Mouse (Mus musculus) left cerebral cortex, postnatal 25 days (tissue): Measurements from ENCODE around the gene Chst8. TPM values are rescaled to one million over a fixed set of nuclear protein-coding genes. Genes with fewer than 3 reads are reported as not detected.

Experiments
- DNase-seq, 2 experiments: peaks; one replicate each; pipeline ENCODE4 v3.0.0; 2022; ENCODE audit warnings: low spot score in 2 of 2, mixed read lengths in 1 of 2
- intact Hi-C: fragments of 180-260 bp; cut with DNase I; formaldehyde crosslinking; loops from one replicate; pipeline ENCODE4 v1.15.1; 2025
- total RNA-seq, 2 experiments: library from RNA; stranded (reverse); gene quantifications; 2 replicates each; pipeline ENCODE4 v1.2.3; 2021

The Chst8 gene
- 10 to 100 TPM; 15.7 to 27.5 TPM for total RNA-seq

- intact Hi-C loops, result loop anchor here (2.0 to 5.0 kb wide), 3 partner anchors 34 to 360 kb away; partner anchors contain the start of gene Pepd
- peak; percentile 75 for DNase-seq
Measured at GRCm38 (mm10) chr7:34812531-34813111, at the start of gene Chst8. TSS of gene Chst8 (minus strand) at chr7:34812711.

DNA sequence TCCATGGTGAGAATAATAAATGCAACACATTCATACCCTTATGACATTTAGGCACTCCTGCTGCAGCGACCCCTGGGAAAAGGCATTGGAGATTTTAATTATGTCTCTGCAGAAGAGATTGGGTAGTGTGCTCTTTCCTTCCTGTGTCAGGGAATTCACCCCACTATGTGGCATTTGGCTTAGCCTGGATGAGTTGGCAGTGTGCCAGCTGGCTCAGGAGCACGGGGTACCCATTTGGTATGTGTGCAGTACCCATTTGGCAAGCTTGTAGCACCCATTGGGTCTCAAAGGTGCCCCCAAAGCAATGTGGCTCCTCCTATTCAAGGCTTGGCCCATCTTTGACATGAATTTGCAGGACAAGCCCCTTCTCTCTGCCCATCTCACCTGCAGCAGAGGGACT lies 45.8 kb upstream of the Chst8 start:
- DNase-seq, result no peak
- intact Hi-C loops, result no loop called here

- intact Hi-C loops, result no loop called here
- no peak for DNase-seq
Measured at GRCm38 (mm10) chr7:34854781-34855352, 42.4 kb upstream of the Chst8 start.

DNA sequence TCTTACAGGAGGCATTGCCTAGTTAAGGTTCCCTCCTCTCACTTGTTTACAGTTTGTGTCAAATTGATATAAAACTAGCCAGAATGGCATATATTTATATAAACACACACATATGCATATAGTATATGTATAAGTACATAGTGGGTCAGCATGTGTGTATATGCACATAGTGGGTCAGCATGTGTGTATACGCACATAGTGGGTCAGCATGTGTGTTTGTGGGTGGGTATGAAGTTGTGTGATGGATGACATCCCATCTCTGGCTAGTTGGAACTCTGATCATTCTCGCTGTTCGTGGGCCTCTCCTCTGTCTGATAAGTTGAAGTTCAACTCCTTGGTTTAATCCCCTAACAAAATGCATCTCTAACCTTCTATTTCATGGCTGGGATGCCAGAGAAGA lies 40.9 kb upstream of the Chst8 start:
- intact Hi-C loops, result no loop called here
- DNase-seq, result no peak

DNA sequence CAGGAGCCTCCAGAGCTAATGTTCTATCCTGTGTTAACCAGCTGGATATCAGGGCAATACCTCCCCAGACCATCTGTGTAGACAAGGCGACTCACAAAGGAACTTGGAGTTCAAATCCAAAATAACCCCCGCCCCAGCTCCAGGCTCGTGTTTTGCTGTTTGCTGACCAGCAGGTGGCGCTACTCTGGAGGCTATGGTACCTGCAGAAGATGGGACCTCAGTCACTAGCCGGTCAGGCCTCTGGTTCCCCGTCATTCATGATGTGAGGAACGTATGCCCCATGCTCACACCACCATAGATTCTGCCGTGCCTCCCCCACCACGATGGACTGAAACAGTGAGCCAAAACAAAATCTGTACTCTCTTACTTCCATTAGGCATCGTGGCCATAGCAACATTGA lies 37.1 kb upstream of the Chst8 start:
- intact Hi-C loops, result no loop called here
- DNase-seq, result no peak

GRCm38 (mm10) chr7:34848811-34849210 lies 36.3 kb upstream of the Chst8 start:
- intact Hi-C loops, result no loop called here
- no peak for DNase-seq

GRCm38 (mm10) chr7:34847900-34848299 lies 35.4 kb upstream of the Chst8 start:
- no peak for DNase-seq
- intact Hi-C loops, result no loop called here

DNA sequence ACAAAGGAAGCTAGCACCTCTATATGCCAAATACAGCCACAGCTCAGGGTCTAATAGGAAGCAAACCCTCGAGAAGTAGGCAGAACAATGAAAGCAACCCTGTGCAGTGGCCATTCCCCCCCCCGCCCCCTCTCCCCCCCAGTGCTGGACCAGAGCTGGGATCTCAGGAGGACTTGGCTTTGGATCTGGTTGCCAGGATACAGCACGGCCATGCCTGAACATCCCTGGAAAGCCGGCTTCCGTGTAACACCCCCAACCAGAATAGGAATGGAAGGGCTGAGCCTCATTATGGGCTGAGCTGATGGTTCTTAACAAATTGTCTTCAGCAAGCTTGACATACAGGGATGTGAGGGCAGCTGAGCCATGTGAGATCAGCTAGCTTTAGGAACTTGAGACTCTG lies 34.9 kb upstream of the Chst8 start:
- no peak for DNase-seq
- intact Hi-C loops, result no loop called here

DNA sequence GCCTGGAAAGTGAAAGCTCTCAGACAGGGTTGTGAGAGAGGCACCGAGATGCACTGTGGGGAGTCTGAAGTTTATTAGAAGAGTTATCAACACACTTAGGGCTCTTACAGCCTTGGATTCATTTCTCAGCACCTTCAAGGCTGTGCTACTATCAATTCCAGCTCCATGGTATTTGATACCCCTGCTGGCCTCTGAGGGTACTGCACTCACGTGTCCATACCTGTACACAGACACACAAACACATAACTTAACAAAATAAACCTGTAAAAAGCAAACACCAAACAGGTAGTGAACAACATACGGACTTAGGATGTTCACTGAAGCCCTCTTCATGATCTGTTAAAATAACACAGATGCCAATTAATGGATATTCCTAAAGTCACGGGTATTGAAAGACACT lies 26.2 kb upstream of the Chst8 start:
- intact Hi-C loops, result no loop called here

DNA sequence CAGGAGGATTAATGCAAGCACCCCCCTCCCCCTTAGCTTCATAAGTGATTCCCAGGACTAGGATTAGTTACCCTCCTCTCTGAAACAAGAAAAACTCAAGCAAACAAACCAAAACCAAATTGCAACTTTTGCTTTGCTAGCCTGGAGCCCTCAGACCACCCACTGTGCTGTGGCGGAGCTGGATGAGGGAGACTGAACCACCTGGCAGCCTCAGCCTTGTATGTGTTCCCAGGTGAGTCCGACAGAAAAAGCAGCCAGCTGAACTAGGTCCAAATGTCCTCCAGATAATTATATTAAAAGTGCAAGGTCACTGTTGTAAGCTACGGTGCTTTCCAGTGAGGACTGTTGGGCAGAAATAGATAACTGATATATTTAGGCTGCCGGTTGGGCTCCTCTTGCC lies 25.7 kb upstream of the Chst8 start:
- DNase-seq, result no peak
- intact Hi-C loops, result no loop called here

More for the DNA sequence above, 26.2 kb upstream of the Chst8 start:
- no peak for DNase-seq

- intact Hi-C loops, result loop anchor here (10.0 kb wide), 1 partner anchor 422 kb away; no protein-coding TSS in a partner anchor
Measured at GRCm38 (mm10) chr7:34826255-34826909, 13.9 kb upstream of the Chst8 start.

DNA sequence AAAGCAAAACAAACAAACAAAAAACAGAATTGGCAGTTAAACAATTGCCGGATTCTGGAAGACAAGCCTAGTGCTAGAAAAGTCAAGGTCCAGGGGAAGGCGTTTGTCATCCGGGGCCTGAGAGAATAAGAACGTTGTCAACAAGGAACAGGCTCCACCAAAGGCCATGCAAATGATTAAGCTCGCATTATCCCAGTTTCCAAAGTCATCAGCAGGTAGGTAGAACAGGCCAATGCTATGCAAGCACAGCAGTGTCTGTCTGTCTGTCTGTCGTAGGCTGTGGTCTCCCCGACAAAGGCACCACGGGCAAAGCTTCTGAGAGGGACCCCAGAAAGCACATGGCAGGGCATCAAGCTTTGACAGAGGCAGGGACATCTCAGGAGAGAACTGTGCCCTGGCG lies 9.1 kb upstream of the Chst8 start:
- intact Hi-C loops, result loop anchor here (10.0 kb wide), 1 partner anchor 417 kb away; no protein-coding TSS in a partner anchor
- DNase-seq, result no peak

More at GRCm38 (mm10) chr7:34826255-34826909, 13.9 kb upstream of the Chst8 start:
- no peak for DNase-seq

DNA sequence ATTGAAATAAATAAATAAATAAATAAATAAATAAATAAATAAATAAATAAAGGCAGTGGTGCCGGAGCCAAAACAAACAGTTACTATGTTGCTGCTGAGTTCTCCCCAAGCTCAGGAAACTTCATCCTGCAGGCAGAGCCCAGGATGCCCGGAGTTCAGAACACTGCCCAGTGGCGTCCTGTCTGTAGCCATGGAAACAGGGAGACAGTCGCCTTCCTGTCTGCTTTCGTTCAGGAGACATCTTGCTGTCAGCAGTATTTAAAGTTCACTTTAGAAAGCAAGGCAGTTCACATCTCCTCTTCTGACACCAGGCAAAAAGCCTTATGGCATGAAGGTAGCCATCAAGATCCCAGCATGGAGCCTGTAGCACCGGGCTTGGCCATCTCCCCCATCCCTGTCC lies 8.0 kb upstream of the Chst8 start:
- peak in 1 of 2 experiments; percentile 21 for DNase-seq
- intact Hi-C loops, result loop anchor here (10.0 kb wide), 1 partner anchor 416 kb away; no protein-coding TSS in a partner anchor

DNA sequence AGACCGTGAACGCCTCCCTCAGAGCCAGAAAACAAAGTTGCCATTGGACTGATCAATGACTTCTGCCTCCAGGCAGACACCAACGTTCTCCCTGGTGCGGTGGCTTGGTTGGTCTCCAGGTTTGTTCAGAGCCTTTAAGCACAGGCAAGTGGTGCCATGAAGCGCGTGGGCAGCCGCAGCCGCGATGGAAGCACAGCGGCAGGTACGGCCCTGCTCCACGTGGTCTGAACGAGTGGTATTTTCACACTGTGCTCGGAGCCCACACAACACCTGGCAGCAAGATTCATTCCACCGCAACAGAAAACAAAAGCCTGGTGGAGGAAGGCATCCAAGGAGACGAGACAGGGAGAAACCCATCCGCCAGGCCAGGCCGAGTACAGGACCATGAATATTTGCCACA lies 7.3 kb upstream of the Chst8 start:
- intact Hi-C loops, result loop anchor here (10.0 kb wide), 1 partner anchor 415 kb away; no protein-coding TSS in a partner anchor
- DNase-seq, result peak; percentile 73 to 83

DNA sequence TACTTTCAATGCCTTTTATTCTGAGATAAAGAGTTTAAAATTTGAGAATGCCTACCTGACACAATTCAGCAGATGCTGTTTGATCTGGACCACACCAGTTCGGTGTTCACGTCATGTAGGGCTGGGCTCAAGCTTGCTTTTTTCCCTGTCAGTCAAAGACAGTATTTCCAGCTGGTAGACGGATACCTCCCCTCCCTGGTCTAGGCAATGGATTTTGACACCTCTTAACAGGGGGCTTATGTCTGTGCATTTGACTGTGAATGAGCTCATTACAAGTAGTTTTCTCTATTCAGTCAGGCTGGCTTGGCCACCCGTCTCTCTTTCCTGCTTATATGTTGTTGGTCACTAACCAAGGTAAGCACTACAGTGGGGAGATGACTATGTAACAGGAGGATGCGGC lies 6.1 kb upstream of the Chst8 start:
- no peak for DNase-seq
- intact Hi-C loops, result no loop called here

- intact Hi-C loops, result no loop called here
- no peak for DNase-seq
Measured at GRCm38 (mm10) chr7:34816981-34817380, 4.5 kb upstream of the Chst8 start.

DNA sequence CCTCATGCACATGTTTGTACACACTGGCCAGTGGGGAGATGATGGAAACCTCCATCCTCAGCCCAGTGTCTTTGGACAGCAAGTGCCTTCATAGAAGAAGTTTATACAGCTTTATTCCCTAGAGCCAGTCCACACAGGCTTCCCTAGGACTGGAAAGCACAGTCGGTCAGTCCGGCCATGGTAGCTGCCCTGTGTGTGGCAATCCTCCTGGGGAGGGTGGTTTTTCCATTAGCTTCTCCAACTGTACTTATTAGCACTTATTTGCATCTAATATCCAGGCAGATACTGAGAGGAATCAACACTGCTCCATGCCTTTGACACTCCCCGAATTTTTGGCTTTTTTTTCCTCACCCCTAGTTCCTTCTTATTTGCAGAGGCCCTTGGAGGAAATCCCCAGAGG lies 2.3 kb upstream of the Chst8 start:
- no peak for DNase-seq
- intact Hi-C loops, result loop anchor here (5.0 kb wide), 2 partner anchors 98 to 358 kb away; partner anchors contain the start of gene Pepd

DNA sequence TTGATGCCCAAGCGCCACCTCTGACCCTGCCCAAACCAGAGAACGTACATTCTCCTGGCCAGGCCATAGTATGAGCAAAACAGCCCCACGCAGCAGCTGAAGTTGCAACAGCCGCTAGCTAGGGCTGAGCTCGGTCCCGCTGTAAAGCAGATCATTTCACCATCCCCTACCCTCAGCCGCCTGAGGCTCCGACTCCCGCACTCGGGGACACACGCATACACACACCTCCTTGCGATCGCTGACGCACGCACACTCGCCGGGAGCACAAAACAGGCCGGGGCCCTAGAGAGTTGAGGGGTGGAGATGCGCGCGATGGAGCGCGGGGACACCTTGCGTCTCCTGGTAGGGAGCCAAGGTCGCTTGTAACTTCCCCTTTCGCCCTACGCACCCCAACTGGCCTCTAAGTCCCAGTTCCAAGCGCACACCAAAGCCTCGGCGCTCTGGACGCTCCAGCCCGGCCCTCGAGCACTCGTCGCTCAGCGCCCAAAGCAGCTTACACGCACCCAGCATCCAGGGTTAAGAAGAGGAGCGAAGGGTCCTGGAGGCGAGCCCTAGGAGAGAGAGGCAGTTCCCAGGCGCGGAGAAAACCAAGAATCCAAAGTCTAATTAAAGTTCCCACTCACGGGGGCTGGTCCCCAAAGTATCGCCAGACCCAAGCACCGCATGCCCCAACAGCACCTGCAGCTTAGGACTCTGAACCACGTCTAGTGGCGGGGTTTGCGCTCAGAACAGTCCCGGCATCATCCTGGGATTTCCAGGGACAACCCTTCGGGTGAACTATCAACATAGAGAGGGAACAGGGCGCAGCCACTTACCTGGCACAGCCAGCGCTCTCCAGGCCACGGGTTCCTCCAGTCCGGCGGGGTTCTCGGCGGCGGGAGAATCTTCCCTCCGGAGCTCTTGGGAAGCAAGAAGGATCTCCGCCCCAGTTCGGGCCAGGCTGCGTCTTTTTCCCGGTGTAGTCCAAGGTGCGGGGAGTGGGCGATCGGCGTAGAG lies 682 bp downstream of the Chst8 start:
- intact Hi-C loops, result loop anchor here (2.0 to 5.0 kb wide), 3 partner anchors 33 to 360 kb away; partner anchors contain the start of gene Pepd

GRCm38 (mm10) chr7:34811060-34811459 lies 1.5 kb downstream of the Chst8 start:
- DNase-seq, result no peak
- intact Hi-C loops, result loop anchor here (5.0 kb wide), 2 partner anchors 101 to 361 kb away; partner anchors contain the start of gene Pepd

More for the DNA sequence above, 682 bp downstream of the Chst8 start:
- peak in 1 of 2 experiments; percentile 17 for DNase-seq
